Mouse (Mus musculus) MEL (cell line): Measurements from ENCODE around the gene Foxc2. TPM values are rescaled to one million over a fixed set of nuclear protein-coding genes. Genes with fewer than 3 reads are reported as not detected.

ENCODE experiments used
- DNase-seq: peaks from one replicate; pipeline ENCODE4 v3.0.0; 2011; ENCODE audit warnings: low read depth, low spot score
- H3K27ac ChIP-seq: 2 replicates; pipeline ENCODE4 v1.5.1; 2012; ENCODE audit warnings: low read depth, mild to moderate bottlenecking, control low read depth, low read length, moderate library complexity; ENCODE audit not compliant: control insufficient read depth
- H3K27me3 ChIP-seq, 2 experiments: fragments of 150-350 bp in 1 of 2; sonication (generic) in 1 of 2; 2 replicates each; pipeline ENCODE4 v1.6.1; 2012; ENCODE audit warnings: low read length in 2 of 2, mild to moderate bottlenecking in 2 of 2, improper control_type of control experiment in 1 of 2, moderate library complexity in 1 of 2; ENCODE audit not compliant: insufficient read depth in 2 of 2, control insufficient read depth in 1 of 2
- H3K36me3 ChIP-seq, 2 experiments: 2 replicates each; pipeline ENCODE4 v1.6.1; 2012 to 2014; ENCODE audit warnings: low read length in 2 of 2, improper control_type of control experiment in 1 of 2, inconsistent platforms in 1 of 2, mild to moderate bottlenecking in 1 of 2; ENCODE audit not compliant: insufficient read depth in 2 of 2, control insufficient read depth in 1 of 2
- H3K4me1 ChIP-seq, 2 experiments: fragments of 150-350 bp in 1 of 2; sonication (generic) in 1 of 2; 2 replicates each; pipeline ENCODE4 v1.6.1; 2012; ENCODE audit warnings: low read length in 2 of 2, improper control_type of control experiment in 1 of 2, mild to moderate bottlenecking in 1 of 2; ENCODE audit not compliant: insufficient read depth in 2 of 2, control insufficient read depth in 1 of 2
- H3K4me3 ChIP-seq, 2 experiments: fragments of 150-350 bp in 1 of 2; sonication (generic) in 1 of 2; 2 replicates each; pipeline ENCODE4 v1.5.1; 2012; ENCODE audit warnings: low read depth in 2 of 2, low read length in 2 of 2, mild to moderate bottlenecking in 2 of 2, moderate library complexity in 2 of 2, control low read depth in 1 of 2, improper control_type of control experiment in 1 of 2; ENCODE audit not compliant: control insufficient read depth in 1 of 2, insufficient read depth in 1 of 2
- H3K79me2 ChIP-seq: 2 replicates; pipeline ENCODE4 v1.6.1; 2012; ENCODE audit warnings: mild to moderate bottlenecking, low read length, moderate library complexity; ENCODE audit not compliant: control insufficient read depth, poor library complexity, insufficient read depth
- H3K9ac ChIP-seq: 2 replicates; pipeline ENCODE4 v1.6.1; 2012; ENCODE audit warnings: low read depth, mild to moderate bottlenecking, control low read depth, low read length, moderate library complexity; ENCODE audit not compliant: control insufficient read depth, poor library complexity, severe bottlenecking
- H3K9me3 ChIP-seq: fragments of 150-350 bp; sonication (generic); replicated peaks from 2 replicates; pipeline ENCODE4 v1.6.1; 2012; ENCODE audit warnings: mild to moderate bottlenecking, low read length, improper control_type of control experiment, moderate library complexity; ENCODE audit not compliant: insufficient read depth
- CHD1 ChIP-seq: IDR thresholded peaks from 2 replicates; pipeline ENCODE4 v1.6.1; 2012; ENCODE audit warnings: low read depth, mild to moderate bottlenecking, inconsistent platforms, low read length, improper control_type of control experiment
- CTCF ChIP-seq, 3 experiments: IDR thresholded peaks in 2 of 3; conservative IDR thresholded peaks in 1 of 3; 2 replicates each; pipeline ENCODE4 v1.5.1; 2011 to 2012; ENCODE audit warnings: low read length in 3 of 3, low read depth in 2 of 3, mild to moderate bottlenecking in 2 of 3, improper control_type of control experiment in 1 of 3, inconsistent platforms in 1 of 3, mixed read lengths in 1 of 3, moderate library complexity in 1 of 3; ENCODE audit not compliant: control insufficient read depth in 1 of 3, insufficient read depth in 1 of 3, poor library complexity in 1 of 3, severe bottlenecking in 1 of 3
- E2F4 ChIP-seq: IDR thresholded peaks from 2 replicates; pipeline ENCODE4 v1.6.1; 2011; ENCODE audit warnings: low read depth, low read length, improper control_type of control experiment, borderline replicate concordance
- ELF1 ChIP-seq: IDR thresholded peaks from 2 replicates; pipeline ENCODE4 v1.6.1; 2014; ENCODE audit warnings: low read depth, mild to moderate bottlenecking, inconsistent platforms, low read length, improper control_type of control experiment, moderate library complexity
- EP300 ChIP-seq, 2 experiments: IDR thresholded peaks; 2 replicates each; pipeline ENCODE4 v1.6.1; 2011; ENCODE audit warnings: improper control_type of control experiment in 2 of 2, low read length in 2 of 2, low read depth in 1 of 2, mild to moderate bottlenecking in 1 of 2
- ETS1 ChIP-seq: IDR thresholded peaks from 2 replicates; pipeline ENCODE4 v1.6.1; 2012; ENCODE audit warnings: low read depth, mild to moderate bottlenecking, inconsistent platforms, low read length, improper control_type of control experiment, moderate library complexity
- GABPA ChIP-seq: IDR thresholded peaks from 2 replicates; pipeline ENCODE4 v1.6.1; 2012; ENCODE audit warnings: low read depth, mild to moderate bottlenecking, inconsistent platforms, low read length, improper control_type of control experiment, moderate library complexity
- GATA1 ChIP-seq: IDR thresholded peaks from 2 replicates; pipeline ENCODE4 v1.6.1; 2011; ENCODE audit warnings: low read depth, low read length, improper control_type of control experiment
- HCFC1 ChIP-seq: IDR thresholded peaks from 2 replicates; pipeline ENCODE4 v1.6.1; 2012; ENCODE audit warnings: low read depth, mild to moderate bottlenecking, inconsistent platforms, low read length, improper control_type of control experiment, moderate library complexity
- JUND ChIP-seq: IDR thresholded peaks from 2 replicates; pipeline ENCODE4 v1.6.1; 2011; ENCODE audit warnings: low read depth, mild to moderate bottlenecking, improper control_type of control experiment, low read length
- KAT2A ChIP-seq: conservative IDR thresholded peaks from 2 replicates; pipeline ENCODE4 v1.6.1; 2012; ENCODE audit warnings: low read depth, low read length, improper control_type of control experiment, inconsistent platforms
- MAX ChIP-seq: IDR thresholded peaks from 2 replicates; pipeline ENCODE4 v1.6.1; 2011; ENCODE audit warnings: low read length, improper control_type of control experiment
- MXI1 ChIP-seq: IDR thresholded peaks from 2 replicates; pipeline ENCODE4 v1.6.1; 2011; ENCODE audit warnings: mild to moderate bottlenecking, low read depth, low read length, improper control_type of control experiment
- MYB ChIP-seq: IDR thresholded peaks from 2 replicates; pipeline ENCODE4 v1.6.1; 2011; ENCODE audit warnings: mild to moderate bottlenecking, low read depth, low read length, improper control_type of control experiment
- MYC ChIP-seq: IDR thresholded peaks from 2 replicates; pipeline ENCODE4 v1.6.1; 2011; ENCODE audit warnings: low read depth, mild to moderate bottlenecking, low read length, improper control_type of control experiment, moderate library complexity
- NELFE ChIP-seq: IDR thresholded peaks from 2 replicates; pipeline ENCODE4 v1.6.1; 2011; ENCODE audit warnings: low read depth, low read length, improper control_type of control experiment
- POLR2AphosphoS2 ChIP-seq: IDR thresholded peaks from 2 replicates; pipeline ENCODE4 v1.6.1; 2011; ENCODE audit warnings: low read length, improper control_type of control experiment
- RAD21 ChIP-seq: IDR thresholded peaks from 2 replicates; pipeline ENCODE4 v1.6.1; 2011; ENCODE audit warnings: mild to moderate bottlenecking, low read depth, low read length, improper control_type of control experiment
- RCOR1 ChIP-seq: IDR thresholded peaks from 2 replicates; pipeline ENCODE4 v1.6.1; 2012; ENCODE audit warnings: low read depth, mild to moderate bottlenecking, inconsistent platforms, low read length, improper control_type of control experiment
- SIN3A ChIP-seq: IDR thresholded peaks from 2 replicates; pipeline ENCODE4 v1.6.1; 2012; ENCODE audit warnings: low read length, improper control_type of control experiment, inconsistent platforms
- TBP ChIP-seq: IDR thresholded peaks from 2 replicates; pipeline ENCODE4 v1.8.0; 2011; ENCODE audit warnings: low read depth, low read length, improper control_type of control experiment
- TCF12 ChIP-seq: IDR thresholded peaks from 2 replicates; pipeline ENCODE4 v1.6.1; 2014; ENCODE audit warnings: low read depth, mild to moderate bottlenecking, inconsistent platforms, low read length, improper control_type of control experiment, moderate library complexity
- UBTF ChIP-seq: IDR thresholded peaks from 2 replicates; pipeline ENCODE4 v1.6.1; 2012; ENCODE audit warnings: low read depth, mild to moderate bottlenecking, inconsistent platforms, low read length, improper control_type of control experiment, moderate library complexity, borderline replicate concordance; ENCODE audit not compliant: insufficient read depth
- USF1 ChIP-seq: IDR thresholded peaks from 2 replicates; pipeline ENCODE4 v1.6.1; 2014; ENCODE audit warnings: low read depth, mild to moderate bottlenecking, inconsistent platforms, low read length, improper control_type of control experiment, moderate library complexity
- USF2 ChIP-seq, 2 experiments: IDR thresholded peaks; 2 replicates each; pipeline ENCODE4 v1.6.1; 2011 to 2012; ENCODE audit warnings: improper control_type of control experiment in 2 of 2, low read length in 2 of 2, borderline replicate concordance in 1 of 2, inconsistent platforms in 1 of 2, low read depth in 1 of 2, mild to moderate bottlenecking in 1 of 2; ENCODE audit not compliant: insufficient read depth in 1 of 2
- ZMIZ1 ChIP-seq: IDR thresholded peaks from 2 replicates; pipeline ENCODE4 v1.6.1; 2012; ENCODE audit warnings: low read depth, mild to moderate bottlenecking, inconsistent platforms, low read length, improper control_type of control experiment, moderate library complexity
- ZNF384 ChIP-seq: IDR thresholded peaks from 2 replicates; pipeline ENCODE4 v1.6.1; 2012; ENCODE audit warnings: low read depth, mild to moderate bottlenecking, inconsistent platforms, low read length, improper control_type of control experiment
- polyA plus RNA-seq, 2 experiments: library from polyadenylated mRNA; stranded (reverse) in 1 of 2; unstranded in 1 of 2; fragments of >175 nt in 1 of 2; fragments of >200 nt in 1 of 2; gene quantifications; 2 replicates each; pipeline versions ENCODE4 v1.2.1 to v1.2.4; 2012; ENCODE audit warnings: low replicate concordance in 2 of 2, low read depth in 1 of 2; ENCODE audit not compliant: insufficient read length in 2 of 2, insufficient read depth in 1 of 2, missing spikeins in 1 of 2
- total RNA-seq: library from RNA; depleted of rRNA; stranded (reverse); fragments of 300-350 nt; gene quantifications from 2 replicates; pipeline ENCODE4 v1.2.3, GENCODE M21; 2012

Foxc2 gene
- total and polyA plus RNA-seq, 3 experiments = 13.6 to 15.4 TPM; not detected in 1

DNA sequence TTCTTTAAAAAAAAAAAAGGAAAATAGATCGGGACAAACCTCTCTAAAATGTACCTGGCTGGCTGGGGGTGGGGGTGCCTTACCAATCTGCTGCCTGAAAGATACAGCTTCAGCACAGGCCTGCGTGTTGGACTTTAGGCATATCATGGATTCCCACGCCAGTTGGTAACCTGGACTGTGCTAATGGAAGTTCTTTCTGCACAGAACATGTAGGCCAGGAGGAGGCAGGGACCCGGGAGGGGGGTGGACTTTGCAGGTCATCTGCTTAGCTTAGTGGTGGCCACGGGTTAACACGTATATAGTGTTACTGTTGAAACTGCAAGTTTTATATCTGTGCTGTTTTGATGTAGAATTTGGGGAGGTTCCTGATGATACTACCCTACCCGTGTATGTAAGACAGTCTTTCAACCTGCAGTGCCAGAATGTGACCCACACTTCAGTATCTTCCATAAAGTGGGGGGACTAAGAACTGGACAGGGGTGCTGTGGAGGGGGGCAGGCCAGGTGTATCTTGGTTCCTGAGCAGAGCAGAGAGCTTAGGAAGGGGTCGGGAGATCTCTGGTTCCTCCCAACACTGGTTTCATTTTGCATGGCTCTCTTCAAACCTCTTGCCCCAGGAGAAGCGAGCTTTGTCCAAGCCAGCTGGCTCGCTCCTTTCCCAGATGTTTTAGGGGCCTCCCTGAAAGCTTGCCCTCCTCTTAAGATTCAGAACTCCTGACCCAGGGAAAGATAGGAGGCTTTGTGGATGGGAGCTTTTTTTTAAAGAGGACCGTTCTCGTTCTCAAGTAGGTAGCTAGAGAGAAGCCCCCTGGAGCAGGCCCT, 3.9 kb downstream of the Foxc2 start:
- no peaks in the 10 kb centered on the region for H3K27me3 ChIP-seq
- H3K27ac ChIP-seq = peak overlapping the region; percentile 56
- 0 out of 2 replicates have a peak, but pooled peaks have one; percentile 20 for TF ChIP-seq TBP
- no peak for TF ChIP-seq JUND
- no peak for TF ChIP-seq MYB
- H3K79me2 ChIP-seq = peaks cover 62% of the 10 kb centered on the region
- H3K9ac ChIP-seq = peak overlapping the region; percentile 64
- peaks cover 0 to 7% of the 10 kb centered on the region in 2 experiments; a peak in 3 of 4 replicates for H3K4me1 ChIP-seq
- peaks cover 0 to 6% of the 10 kb centered on the region in 2 experiments; a peak in 3 of 4 replicates for H3K36me3 ChIP-seq
- peak; percentile 27 for DNase-seq
- H3K4me3 ChIP-seq = peak overlapping the region; percentile 61 to 63
- H3K9me3 ChIP-seq = no peaks in the 10 kb centered on the region

DNA sequence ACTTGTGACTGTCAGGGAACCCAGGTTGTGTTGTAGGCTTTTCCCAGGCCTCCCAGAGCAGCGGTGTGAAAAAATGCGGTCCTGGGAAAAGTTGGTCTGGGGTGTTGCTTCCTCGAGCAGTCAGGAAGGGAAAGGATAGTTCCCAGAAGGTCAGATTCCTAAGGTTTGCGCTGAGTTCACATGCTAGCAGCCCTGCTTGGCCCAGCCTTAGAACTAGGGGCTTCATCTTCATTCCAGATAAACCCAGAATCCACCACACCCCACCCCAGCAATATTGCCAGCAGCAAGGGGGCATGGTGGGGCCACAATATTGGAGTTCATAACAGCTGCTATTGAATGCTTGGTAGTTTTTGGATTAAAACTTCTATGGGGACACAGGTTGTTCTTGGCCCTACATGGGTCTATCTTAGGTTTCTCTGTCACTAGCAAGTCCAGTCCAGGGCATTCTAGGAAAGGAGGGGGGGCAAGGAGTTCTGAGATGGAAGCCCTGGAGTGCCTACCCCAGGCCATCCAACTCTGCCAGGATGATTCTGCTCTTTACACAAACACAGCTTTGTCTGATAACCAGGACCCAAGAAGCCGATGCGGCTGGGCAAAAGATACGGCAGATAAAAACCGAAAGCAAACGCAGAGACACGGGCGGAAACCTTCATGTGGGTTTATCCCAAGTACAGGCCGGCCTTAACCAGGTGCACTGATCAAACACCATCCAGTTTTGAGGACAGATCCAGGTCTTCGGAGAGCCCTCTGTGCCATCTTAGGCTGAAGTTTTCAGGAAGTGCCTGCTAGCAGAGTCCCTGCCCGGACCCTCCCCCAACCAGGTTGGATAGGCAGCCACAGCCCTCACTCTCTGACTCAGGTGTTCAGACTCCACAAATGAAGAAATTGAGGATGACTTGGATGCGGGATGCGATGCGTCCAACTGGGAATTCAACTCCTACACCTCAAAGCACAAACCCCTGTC, 4.8 kb downstream of the Foxc2 start:
- peak overlapping the region; percentile 64 for H3K9ac ChIP-seq
- TF ChIP-seq ETS1 = peak; percentile 41; the same call in 1 of the 2 replicates
- no peak for TF ChIP-seq ZMIZ1
- TF ChIP-seq RCOR1 = peak; percentile 61
- no peak for TF ChIP-seq NELFE
- peak; percentile 45 for TF ChIP-seq MXI1
- TF ChIP-seq POLR2AphosphoS2 = no peak
- TF ChIP-seq GABPA = no peak
- no peak for TF ChIP-seq ZNF384
- no peak for TF ChIP-seq TBP
- TF ChIP-seq CHD1 = peak; percentile 79; the same call in 1 of the 2 replicates
- peak; percentile 13 to 33 for TF ChIP-seq EP300 (IDR thresholded peaks at IDR 0.05; ENCODE audit: low read depth in 1 of 2, low read length in 2 of 2)
- TF ChIP-seq GATA1 = peak; percentile 66
- no peak for TF ChIP-seq UBTF
- no peak for TF ChIP-seq RAD21
- peak; percentile 54; the same call in 1 of the 2 replicates for TF ChIP-seq TCF12
- no peak for TF ChIP-seq USF2 (IDR thresholded peaks at IDR 0.05; ENCODE audit: borderline replicate concordance in 1 of 2, insufficient read depth in 1 of 2, low read depth in 1 of 2, low read length in 2 of 2)
- TF ChIP-seq ELF1 = 0 out of 2 replicates have a peak, but pooled peaks have one; percentile 52
- TF ChIP-seq HCFC1 = 0 out of 2 replicates have a peak, but pooled peaks have one; percentile 27
- peak; percentile 49 for TF ChIP-seq SIN3A
- no peak for TF ChIP-seq CTCF (IDR thresholded peaks at IDR 0.05 in 2 of 3, conservative IDR thresholded peaks at IDR 0.05 in 1 of 3; ENCODE audit: control insufficient read depth in 1 of 3, insufficient read depth in 1 of 3, low read depth in 2 of 3, low read length in 3 of 3, poor library complexity in 1 of 3, severe bottlenecking in 1 of 3)
- no peak for TF ChIP-seq MYC
- no peak for TF ChIP-seq KAT2A
- no peak for TF ChIP-seq USF1
- no peak for TF ChIP-seq E2F4
- 0 out of 2 replicates have a peak, but pooled peaks have one; percentile 11 for TF ChIP-seq MAX

More for the DNA sequence above, 4.8 kb downstream of the Foxc2 start:
- H3K27me3 ChIP-seq = no peaks in the 10 kb centered on the region
- peaks cover 0 to 6% of the 10 kb centered on the region in 2 experiments; a peak in 3 of 4 replicates for H3K36me3 ChIP-seq
- H3K9me3 ChIP-seq = no peaks in the 10 kb centered on the region
- DNase-seq = peak; percentile 65
- peaks cover 0 to 7% of the 10 kb centered on the region in 2 experiments; a peak in 3 of 4 replicates for H3K4me1 ChIP-seq
- peaks cover 62% of the 10 kb centered on the region for H3K79me2 ChIP-seq
- peak overlapping the region; percentile 56 for H3K27ac ChIP-seq
- H3K4me3 ChIP-seq = peak overlapping the region; percentile 61 to 63
